Mouse (Mus musculus) thymus, adult 2 months (tissue): ENCODE data around the gene Gm21969.

Experiments used
- CTCF ChIP-seq: fragments of 200-500 bp; IDR thresholded peaks from 2 replicates; pipeline ENCODE4 v1.5.1; 2012; ENCODE audit warnings: mild to moderate bottlenecking, control low read depth, low read length, moderate library complexity, borderline replicate concordance; ENCODE audit not compliant: control insufficient read depth, poor library complexity, insufficient read depth; ENCODE audit errors: extremely low read depth
- POLR2A ChIP-seq: fragments of 200-500 bp; IDR thresholded peaks from 2 replicates; pipeline ENCODE4 v1.6.1; 2012; ENCODE audit warnings: mild to moderate bottlenecking, low read length, control low read depth, moderate library complexity; ENCODE audit not compliant: control insufficient read depth, poor library complexity, insufficient read depth; ENCODE audit errors: extremely low read depth

- no peak for TF ChIP-seq CTCF
- no peak for TF ChIP-seq POLR2A
Measured at GRCm38 (mm10) chr4:139689627-139690269, 86.8 kb downstream of the Gm21969 start.
